Mouse (Mus musculus) kidney, adult 2 months (tissue): ENCODE data around the gene Hamp2. TPM values are rescaled to one million over a fixed set of nuclear protein-coding genes. Genes with fewer than 3 reads are reported as not detected.
"Not testable (repeated sequence)": the region's sequence is repeated elsewhere in the genome, so short reads cannot be mapped to it uniquely, and the experiment has no call there.

ENCODE experiments used
- DNase-seq: peaks from one replicate; pipeline ENCODE4 v3.0.0; 2021
- H3K27ac ChIP-seq: fragments of 200-500 bp; 2 replicates; pipeline ENCODE4 v1.5.1; 2012; ENCODE audit warnings: low read depth, low read length, control low read depth, inconsistent platforms; ENCODE audit not compliant: insufficient read depth
- H3K27me3 ChIP-seq: fragments of 200-500 bp; replicated peaks from 2 replicates; pipeline ENCODE4 v1.6.1; 2012; ENCODE audit warnings: mild to moderate bottlenecking, moderate library complexity, low read length, inconsistent platforms; ENCODE audit not compliant: control insufficient read depth, insufficient read depth
- H3K36me3 ChIP-seq: fragments of 200-500 bp; 2 replicates; pipeline ENCODE4 v1.6.1; 2012; ENCODE audit warnings: mild to moderate bottlenecking, moderate library complexity, low read length, inconsistent platforms; ENCODE audit not compliant: control insufficient read depth, insufficient read depth
- H3K4me1 ChIP-seq: fragments of 200-500 bp; 2 replicates; pipeline ENCODE4 v1.6.1; 2011; ENCODE audit warnings: low read length; ENCODE audit not compliant: control insufficient read depth, insufficient read depth
- H3K4me3 ChIP-seq: fragments of 200-500 bp; 2 replicates; pipeline ENCODE4 v1.5.1; 2011; ENCODE audit warnings: mild to moderate bottlenecking, low read depth, low read length, control low read depth; ENCODE audit not compliant: insufficient read depth
- CTCF ChIP-seq: fragments of 200-500 bp; conservative IDR thresholded peaks from 2 replicates; pipeline ENCODE4 v1.5.1; 2011; ENCODE audit warnings: low read depth, mild to moderate bottlenecking, control low read depth, low read length, moderate library complexity, mixed read lengths; ENCODE audit not compliant: insufficient read depth, insufficient read length
- POLR2A ChIP-seq: fragments of 200-500 bp; IDR thresholded peaks from one replicate; pipeline ENCODE4 v1.6.1; 2011; ENCODE audit warnings: low read depth, low read length, control low read depth
- WGBS: fragments of 180-500 bp; shearing (Covaris S2); methylation state at CpG from one replicate; pipeline ENCODE4 v1.1.7; 2018; 5-methylcytosine and 5-hydroxymethylcytosine counted together
- polyA plus RNA-seq: library from polyadenylated mRNA; depleted of rRNA; stranded (reverse); fragments of >200 nt; gene quantifications from 2 replicates; pipeline ENCODE4 v1.2.3, GENCODE M21; 2012

Hamp2 gene
- polyA plus RNA-seq, 1 experiment = not detected

GRCm38 (mm10) chr7:30924071-30924470 lies 410 bp downstream of the Hamp2 start:
- DNase-seq = no peak
- H3K27ac ChIP-seq = no peak overlapping the region
- WGBS = 57% methylated on average over 3 of the region's 3 CpGs
- no peak overlapping the region for H3K4me3 ChIP-seq
- no peaks in the 10 kb centered on the region for H3K4me1 ChIP-seq
- no peaks in the 10 kb centered on the region for H3K36me3 ChIP-seq
- H3K27me3 ChIP-seq = no peaks in the 10 kb centered on the region
- TF ChIP-seq CTCF (no peak), POLR2A (no peak)

GRCm38 (mm10) chr7:30922490-30922889 lies 2.0 kb downstream of the Hamp2 start:
- not testable (repeated sequence) for H3K36me3 ChIP-seq, H3K4me1 ChIP-seq, H3K27ac ChIP-seq, DNase-seq, H3K27me3 ChIP-seq, H3K4me3 ChIP-seq
- WGBS = 44% methylated on average over 3 of the region's 3 CpGs

- no peak overlapping the region for H3K4me3 ChIP-seq
- 68% methylated on average over 3 of the region's 3 CpGs for WGBS
- DNase-seq = no peak
- H3K27ac ChIP-seq = no peak overlapping the region
- no peaks in the 10 kb centered on the region for H3K36me3 ChIP-seq
- H3K27me3 ChIP-seq = no peaks in the 10 kb centered on the region
- H3K4me1 ChIP-seq = no peaks in the 10 kb centered on the region
- TF ChIP-seq POLR2A = no peak
- TF ChIP-seq CTCF = no peak
Observed at GRCm38 (mm10) chr7:30920217-30920616, 4.3 kb downstream of the Hamp2 start.

GRCm38 (mm10) chr7:30917219-30917618 lies 7.3 kb downstream of the Hamp2 start:
- H3K4me1 ChIP-seq = no peaks in the 10 kb centered on the region
- DNase-seq = no peak
- no peak overlapping the region for H3K4me3 ChIP-seq
- TF ChIP-seq POLR2A (no peak), CTCF (no peak)
- H3K27ac ChIP-seq = no peak overlapping the region
- H3K27me3 ChIP-seq = no peaks in the 10 kb centered on the region
- no peaks in the 10 kb centered on the region for H3K36me3 ChIP-seq
- WGBS = 42% methylated on average over 4 of the region's 4 CpGs

- Histone ChIP-seq H3K4me1 (no peaks in the 10 kb centered on the region), H3K27ac (no peak overlapping the region), H3K27me3 (no peaks in the 10 kb centered on the region), H3K4me3 (no peak overlapping the region), H3K36me3 (no peaks in the 10 kb centered on the region)
- WGBS = 34% methylated on average over 6 of the region's 6 CpGs
- no peak for TF ChIP-seq POLR2A
- TF ChIP-seq CTCF = no peak
- no peak for DNase-seq
Observed at GRCm38 (mm10) chr7:30916713-30917112, 7.8 kb downstream of the Hamp2 start.

- WGBS = 78% methylated on average over 7 of the region's 8 CpGs
- H3K4me3 ChIP-seq = no peak within 1 kb of the TSS
Observed at GRCm38 (mm10) chr7:30914732-30915131, 9.7 kb downstream of the Hamp2 start, which contains the start of gene Mag. Mag (minus strand) TSS chr7:30914873.

GRCm38 (mm10) chr7:30909773-30910172 lies 14.7 kb downstream of the Hamp2 start:
- H3K27ac ChIP-seq = no peak overlapping the region
- no peaks in the 10 kb centered on the region for H3K36me3 ChIP-seq
- H3K4me3 ChIP-seq = no peak overlapping the region
- DNase-seq = no peak
- no peaks in the 10 kb centered on the region for H3K4me1 ChIP-seq
- TF ChIP-seq CTCF (no peak), POLR2A (no peak)
- no peaks in the 10 kb centered on the region for H3K27me3 ChIP-seq
- WGBS = 63% methylated on average over 6 of the region's 6 CpGs

More at GRCm38 (mm10) chr7:30914732-30915131, 9.7 kb downstream of the Hamp2 start, which contains the start of gene Mag:
- DNase-seq = no peak
- H3K27ac ChIP-seq = no peak within 1 kb of the TSS
- TF ChIP-seq POLR2A = no peak
- no peak for TF ChIP-seq CTCF
- H3K4me1 ChIP-seq = no peaks in the 10 kb centered on the region
- no peaks in the 10 kb centered on the region for H3K36me3 ChIP-seq
- no peaks in the 10 kb centered on the region for H3K27me3 ChIP-seq

GRCm38 (mm10) chr7:30908992-30909431 lies 15.5 kb downstream of the Hamp2 start:
- no peaks in the 10 kb centered on the region for H3K36me3 ChIP-seq
- H3K4me1 ChIP-seq = no peaks in the 10 kb centered on the region
- whole genome bisulfite sequencing = 24% methylated on average over 17 of the region's 17 CpGs
- TF ChIP-seq POLR2A = no peak
- TF ChIP-seq CTCF = no peak
- DNase-seq = no peak
- no peak overlapping the region for H3K27ac ChIP-seq
- no peaks in the 10 kb centered on the region for H3K27me3 ChIP-seq
- peak overlapping the region; percentile 19 for H3K4me3 ChIP-seq
